In genomic region chr7:15967312-15967711, GRCm38 (mm10) we compare ENCODE assay signal across 8 mouse cellular contexts. TPM values are rescaled to one million over a fixed set of nuclear protein-coding genes. Genes with fewer than 3 reads are reported as not detected.
DNase-seq lines count a peak whose midpoint lies in the region; ATAC-seq and TF ChIP-seq lines count a peak whose summit lies in the region.

TSS of gene Ehd2 (minus strand) at chr7:15967567.

- no peaks in the 10 kb centered on the region for H3K9me3 ChIP-seq in forebrain, embryonic 15.5 days
- no peaks in the 10 kb centered on the region for H3K9me3 ChIP-seq in midbrain, embryonic 10.5 days (replicated peaks)

- TF ChIP-seq CTCF in small intestine, adult 2 months (IDR thresholded peaks at IDR 0.05; ENCODE audit: extremely low read depth, insufficient read length, insufficient replicate concordance, low read depth, low read length): peak; percentile 81

- peaks cover 19% of the 10 kb centered on the region for H3K36me3 ChIP-seq in forebrain, embryonic 15.5 days
- peaks cover 25% of the 10 kb centered on the region for H3K36me3 ChIP-seq in midbrain, embryonic 10.5 days
- peaks cover 12% of the 10 kb centered on the region for H3K36me3 ChIP-seq in small intestine, adult 2 months (ENCODE audit: control insufficient read depth, insufficient read depth, low read length)

- peak within 1 kb of the TSS; percentile 31 for H3K4me3 ChIP-seq in forebrain, embryonic 15.5 days
- H3K4me3 ChIP-seq in midbrain, embryonic 10.5 days: peak within 1 kb of the TSS; percentile 55
- H3K4me3 ChIP-seq in small intestine, adult 2 months (ENCODE audit: low read depth, low read length): peak within 1 kb of the TSS; percentile 60

- 0 out of 2 replicates have a peak, but pooled peaks have one; percentile 27 for TF ChIP-seq POLR2A in small intestine, adult 2 months (IDR thresholded peaks at IDR 0.05; ENCODE audit: low read depth, low read length)

- peaks cover 10% of the 10 kb centered on the region for H3K4me1 ChIP-seq in forebrain, embryonic 15.5 days
- peaks cover 20% of the 10 kb centered on the region for H3K4me1 ChIP-seq in midbrain, embryonic 10.5 days
- H3K4me1 ChIP-seq in small intestine, adult 2 months (ENCODE audit: control insufficient read depth, insufficient read depth, insufficient read length, low read length): peaks cover 9% of the 10 kb centered on the region

- intact Hi-C loops in left cerebral cortex, postnatal 4 days (cut with DNase I): no loop called here

- peak; percentile 75 for ATAC-seq in forebrain, embryonic 15.5 days (replicated peaks)
- ATAC-seq in hematopoietic stem cell, adult 5-6 weeks (replicated peaks in 1 of 2; ENCODE audit: insufficient read depth in 1 of 2, low FRiP score in 2 of 2, low TSS enrichment in 1 of 2, low read depth in 1 of 2, poor library complexity in 2 of 2, severe bottlenecking in 2 of 2): peak; percentile 61 to 77; a peak in 3 of 4 replicates

- no peak within 1 kb of the TSS for H3K27ac ChIP-seq in forebrain, embryonic 15.5 days (replicated peaks)
- H3K27ac ChIP-seq in midbrain, embryonic 10.5 days (replicated peaks): peak within 1 kb of the TSS; percentile 76
- peak within 1 kb of the TSS; percentile 42 for H3K27ac ChIP-seq in small intestine, adult 2 months (ENCODE audit: insufficient read depth, low read depth, low read length)

- H3K9ac ChIP-seq in forebrain, embryonic 15.5 days (replicated peaks): no peak within 1 kb of the TSS

- 0% methylated on average over 22 of the region's 22 CpGs for whole genome bisulfite sequencing in forebrain, embryonic 15.5 days
- WGBS in midbrain, embryonic 10.5 days: under 1% methylated on average over 22 of the region's 22 CpGs
- 4% methylated on average over 22 of the region's 22 CpGs for WGBS in small intestine, adult 2 months

- peak within 1 kb of the TSS; percentile 43 for H3K4me2 ChIP-seq in forebrain, embryonic 15.5 days (replicated peaks)

- DNase-seq in kidney, adult 18-20 months: peak; percentile 71
- DNase-seq in kidney, adult 11 months: no peak
- DNase-seq in cerebellum, adult 18-20 months: peak; percentile 73 to 86
- peak; percentile 65 for DNase-seq in left cerebral cortex, postnatal 4 days
- peak; percentile 78 for DNase-seq in midbrain, embryonic 10.5 days (ENCODE audit: low spot score)

- H3K27me3 ChIP-seq in forebrain, embryonic 15.5 days: no peaks in the 10 kb centered on the region
- H3K27me3 ChIP-seq in midbrain, embryonic 10.5 days (ENCODE audit: low read depth, poor library complexity, severe bottlenecking): no peaks in the 10 kb centered on the region
- H3K27me3 ChIP-seq in small intestine, adult 2 months (ENCODE audit: control insufficient read depth, insufficient read depth, low read length): no peaks in the 10 kb centered on the region

RNA-seq across cellular contexts. Expression of gene Ehd2, which starts in this region (rescaled TPM):
- polyA plus RNA-seq in forebrain, embryonic 15.5 days (2015; fragmentation: Nextera tagmentation; extraction: Ambion mirVana): 3.7 and 5.0 TPM in 2 replicates
- total RNA-seq in hematopoietic stem cell, adult 5-6 weeks (2017): 0.15 and 0.56 TPM in 2 replicates
- total RNA-seq in left cerebral cortex, postnatal 4 days (2021): 1 to 10 TPM; 6.2 to 6.7 TPM
- 12.5 and 13.6 TPM in 2 replicates for polyA plus RNA-seq in midbrain, embryonic 10.5 days (2016; fragmentation: Nextera tagmentation; extraction: Ambion mirVana)
- polyA plus RNA-seq in small intestine, adult 2 months (2012; rRNA removed): 11.9 and 14.5 TPM in 2 replicates

Comparison
In these comparisons a context has a peak if more than half of its experiments do, and no peak if none do; other contexts are left out.
1. Peak in ATAC-seq in hematopoietic stem cell, adult 5-6 weeks; RNA of the gene not detected or under 1 TPM.